Mouse (Mus musculus) MEL (cell line): Measurements from ENCODE around the gene Fastkd5. TPM values are rescaled to one million over a fixed set of nuclear protein-coding genes. Genes with fewer than 3 reads are reported as not detected.

ENCODE experiments used
- DNase-seq: peaks from one replicate; pipeline ENCODE4 v3.0.0; 2011; ENCODE audit warnings: low read depth, low spot score
- H3K27ac ChIP-seq: 2 replicates; pipeline ENCODE4 v1.5.1; 2012; ENCODE audit warnings: low read depth, mild to moderate bottlenecking, control low read depth, low read length, moderate library complexity; ENCODE audit not compliant: control insufficient read depth
- H3K27me3 ChIP-seq, 2 experiments: fragments of 150-350 bp in 1 of 2; sonication (generic) in 1 of 2; 2 replicates each; pipeline ENCODE4 v1.6.1; 2012; ENCODE audit warnings: low read length in 2 of 2, mild to moderate bottlenecking in 2 of 2, improper control_type of control experiment in 1 of 2, moderate library complexity in 1 of 2; ENCODE audit not compliant: insufficient read depth in 2 of 2, control insufficient read depth in 1 of 2
- H3K36me3 ChIP-seq, 2 experiments: 2 replicates each; pipeline ENCODE4 v1.6.1; 2012 to 2014; ENCODE audit warnings: low read length in 2 of 2, improper control_type of control experiment in 1 of 2, inconsistent platforms in 1 of 2, mild to moderate bottlenecking in 1 of 2; ENCODE audit not compliant: insufficient read depth in 2 of 2, control insufficient read depth in 1 of 2
- H3K4me1 ChIP-seq, 2 experiments: fragments of 150-350 bp in 1 of 2; sonication (generic) in 1 of 2; 2 replicates each; pipeline ENCODE4 v1.6.1; 2012; ENCODE audit warnings: low read length in 2 of 2, improper control_type of control experiment in 1 of 2, mild to moderate bottlenecking in 1 of 2; ENCODE audit not compliant: insufficient read depth in 2 of 2, control insufficient read depth in 1 of 2
- H3K4me3 ChIP-seq, 2 experiments: fragments of 150-350 bp in 1 of 2; sonication (generic) in 1 of 2; 2 replicates each; pipeline ENCODE4 v1.5.1; 2012; ENCODE audit warnings: low read depth in 2 of 2, low read length in 2 of 2, mild to moderate bottlenecking in 2 of 2, moderate library complexity in 2 of 2, control low read depth in 1 of 2, improper control_type of control experiment in 1 of 2; ENCODE audit not compliant: control insufficient read depth in 1 of 2, insufficient read depth in 1 of 2
- H3K79me2 ChIP-seq: 2 replicates; pipeline ENCODE4 v1.6.1; 2012; ENCODE audit warnings: mild to moderate bottlenecking, low read length, moderate library complexity; ENCODE audit not compliant: control insufficient read depth, poor library complexity, insufficient read depth
- H3K9ac ChIP-seq: 2 replicates; pipeline ENCODE4 v1.6.1; 2012; ENCODE audit warnings: low read depth, mild to moderate bottlenecking, control low read depth, low read length, moderate library complexity; ENCODE audit not compliant: control insufficient read depth, poor library complexity, severe bottlenecking
- H3K9me3 ChIP-seq: fragments of 150-350 bp; sonication (generic); replicated peaks from 2 replicates; pipeline ENCODE4 v1.6.1; 2012; ENCODE audit warnings: mild to moderate bottlenecking, low read length, improper control_type of control experiment, moderate library complexity; ENCODE audit not compliant: insufficient read depth
- BHLHE40 ChIP-seq: IDR thresholded peaks from 2 replicates; pipeline ENCODE4 v1.6.1; 2012; ENCODE audit warnings: low read depth, mild to moderate bottlenecking, inconsistent platforms, low read length, improper control_type of control experiment, borderline replicate concordance
- CHD1 ChIP-seq: IDR thresholded peaks from 2 replicates; pipeline ENCODE4 v1.6.1; 2012; ENCODE audit warnings: low read depth, mild to moderate bottlenecking, inconsistent platforms, low read length, improper control_type of control experiment
- E2F4 ChIP-seq: IDR thresholded peaks from 2 replicates; pipeline ENCODE4 v1.6.1; 2011; ENCODE audit warnings: low read depth, low read length, improper control_type of control experiment, borderline replicate concordance
- ELF1 ChIP-seq: IDR thresholded peaks from 2 replicates; pipeline ENCODE4 v1.6.1; 2014; ENCODE audit warnings: low read depth, mild to moderate bottlenecking, inconsistent platforms, low read length, improper control_type of control experiment, moderate library complexity
- EP300 ChIP-seq, 2 experiments: IDR thresholded peaks; 2 replicates each; pipeline ENCODE4 v1.6.1; 2011; ENCODE audit warnings: improper control_type of control experiment in 2 of 2, low read length in 2 of 2, low read depth in 1 of 2, mild to moderate bottlenecking in 1 of 2
- ETS1 ChIP-seq: IDR thresholded peaks from 2 replicates; pipeline ENCODE4 v1.6.1; 2012; ENCODE audit warnings: low read depth, mild to moderate bottlenecking, inconsistent platforms, low read length, improper control_type of control experiment, moderate library complexity
- GABPA ChIP-seq: IDR thresholded peaks from 2 replicates; pipeline ENCODE4 v1.6.1; 2012; ENCODE audit warnings: low read depth, mild to moderate bottlenecking, inconsistent platforms, low read length, improper control_type of control experiment, moderate library complexity
- HCFC1 ChIP-seq: IDR thresholded peaks from 2 replicates; pipeline ENCODE4 v1.6.1; 2012; ENCODE audit warnings: low read depth, mild to moderate bottlenecking, inconsistent platforms, low read length, improper control_type of control experiment, moderate library complexity
- JUND ChIP-seq: IDR thresholded peaks from 2 replicates; pipeline ENCODE4 v1.6.1; 2011; ENCODE audit warnings: low read depth, mild to moderate bottlenecking, improper control_type of control experiment, low read length
- KAT2A ChIP-seq: conservative IDR thresholded peaks from 2 replicates; pipeline ENCODE4 v1.6.1; 2012; ENCODE audit warnings: low read depth, low read length, improper control_type of control experiment, inconsistent platforms
- MAFK ChIP-seq: IDR thresholded peaks from 2 replicates; pipeline ENCODE4 v1.6.1; 2011; ENCODE audit warnings: low read depth, mild to moderate bottlenecking, low read length, improper control_type of control experiment, borderline replicate concordance
- MAZ ChIP-seq: IDR thresholded peaks from 2 replicates; pipeline ENCODE4 v1.6.1; 2012; ENCODE audit warnings: low read depth, mild to moderate bottlenecking, inconsistent platforms, low read length, improper control_type of control experiment
- MEF2A ChIP-seq: IDR thresholded peaks from 2 replicates; pipeline ENCODE4 v1.6.1; 2014; ENCODE audit warnings: low read depth, mild to moderate bottlenecking, inconsistent platforms, low read length, improper control_type of control experiment; ENCODE audit not compliant: poor library complexity, insufficient replicate concordance, severe bottlenecking; ENCODE audit errors: extremely low read depth
- MYB ChIP-seq: IDR thresholded peaks from 2 replicates; pipeline ENCODE4 v1.6.1; 2011; ENCODE audit warnings: mild to moderate bottlenecking, low read depth, low read length, improper control_type of control experiment
- MYC ChIP-seq: IDR thresholded peaks from 2 replicates; pipeline ENCODE4 v1.6.1; 2011; ENCODE audit warnings: low read depth, mild to moderate bottlenecking, low read length, improper control_type of control experiment, moderate library complexity
- NELFE ChIP-seq: IDR thresholded peaks from 2 replicates; pipeline ENCODE4 v1.6.1; 2011; ENCODE audit warnings: low read depth, low read length, improper control_type of control experiment
- POLR2A ChIP-seq, 2 experiments: IDR thresholded peaks; 2 replicates each; pipeline ENCODE4 v1.6.1; 2011 to 2012; ENCODE audit warnings: low read length in 2 of 2, mild to moderate bottlenecking in 2 of 2, control low read depth in 1 of 2, improper control_type of control experiment in 1 of 2, low read depth in 1 of 2, moderate library complexity in 1 of 2; ENCODE audit not compliant: control insufficient read depth in 1 of 2, insufficient read depth in 1 of 2, poor library complexity in 1 of 2
- POLR2AphosphoS5 ChIP-seq: IDR thresholded peaks from 2 replicates; pipeline ENCODE4 v1.6.1; 2012; ENCODE audit warnings: low read depth, borderline replicate concordance, mild to moderate bottlenecking, inconsistent platforms, low read length, moderate library complexity, mixed read lengths
- RAD21 ChIP-seq: IDR thresholded peaks from 2 replicates; pipeline ENCODE4 v1.6.1; 2011; ENCODE audit warnings: mild to moderate bottlenecking, low read depth, low read length, improper control_type of control experiment
- RCOR1 ChIP-seq: IDR thresholded peaks from 2 replicates; pipeline ENCODE4 v1.6.1; 2012; ENCODE audit warnings: low read depth, mild to moderate bottlenecking, inconsistent platforms, low read length, improper control_type of control experiment
- SIN3A ChIP-seq: IDR thresholded peaks from 2 replicates; pipeline ENCODE4 v1.6.1; 2012; ENCODE audit warnings: low read length, improper control_type of control experiment, inconsistent platforms
- SMC3 ChIP-seq: IDR thresholded peaks from 2 replicates; pipeline ENCODE4 v1.6.1; 2011; ENCODE audit warnings: low read depth, low read length, improper control_type of control experiment
- TBP ChIP-seq: IDR thresholded peaks from 2 replicates; pipeline ENCODE4 v1.8.0; 2011; ENCODE audit warnings: low read depth, low read length, improper control_type of control experiment
- TCF12 ChIP-seq: IDR thresholded peaks from 2 replicates; pipeline ENCODE4 v1.6.1; 2014; ENCODE audit warnings: low read depth, mild to moderate bottlenecking, inconsistent platforms, low read length, improper control_type of control experiment, moderate library complexity
- UBTF ChIP-seq: IDR thresholded peaks from 2 replicates; pipeline ENCODE4 v1.6.1; 2012; ENCODE audit warnings: low read depth, mild to moderate bottlenecking, inconsistent platforms, low read length, improper control_type of control experiment, moderate library complexity, borderline replicate concordance; ENCODE audit not compliant: insufficient read depth
- USF1 ChIP-seq: IDR thresholded peaks from 2 replicates; pipeline ENCODE4 v1.6.1; 2014; ENCODE audit warnings: low read depth, mild to moderate bottlenecking, inconsistent platforms, low read length, improper control_type of control experiment, moderate library complexity
- USF2 ChIP-seq, 2 experiments: IDR thresholded peaks; 2 replicates each; pipeline ENCODE4 v1.6.1; 2011 to 2012; ENCODE audit warnings: improper control_type of control experiment in 2 of 2, low read length in 2 of 2, borderline replicate concordance in 1 of 2, inconsistent platforms in 1 of 2, low read depth in 1 of 2, mild to moderate bottlenecking in 1 of 2; ENCODE audit not compliant: insufficient read depth in 1 of 2
- ZC3H11A ChIP-seq: IDR thresholded peaks from 2 replicates; pipeline ENCODE4 v1.6.1; 2012; ENCODE audit warnings: low read depth, mild to moderate bottlenecking, inconsistent platforms, low read length, improper control_type of control experiment
- ZKSCAN1 ChIP-seq: IDR thresholded peaks from 2 replicates; pipeline ENCODE4 v1.6.1; 2012; ENCODE audit warnings: low read depth, mild to moderate bottlenecking, inconsistent platforms, low read length, improper control_type of control experiment, moderate library complexity
- ZMIZ1 ChIP-seq: IDR thresholded peaks from 2 replicates; pipeline ENCODE4 v1.6.1; 2012; ENCODE audit warnings: low read depth, mild to moderate bottlenecking, inconsistent platforms, low read length, improper control_type of control experiment, moderate library complexity
- ZNF384 ChIP-seq: IDR thresholded peaks from 2 replicates; pipeline ENCODE4 v1.6.1; 2012; ENCODE audit warnings: low read depth, mild to moderate bottlenecking, inconsistent platforms, low read length, improper control_type of control experiment
- polyA plus RNA-seq, 2 experiments: library from polyadenylated mRNA; stranded (reverse) in 1 of 2; unstranded in 1 of 2; fragments of >175 nt in 1 of 2; fragments of >200 nt in 1 of 2; gene quantifications; 2 replicates each; pipeline versions ENCODE4 v1.2.1 to v1.2.4; 2012; ENCODE audit warnings: low replicate concordance in 2 of 2, low read depth in 1 of 2; ENCODE audit not compliant: insufficient read length in 2 of 2, insufficient read depth in 1 of 2, missing spikeins in 1 of 2
- total RNA-seq: library from RNA; depleted of rRNA; stranded (reverse); fragments of 300-350 nt; gene quantifications from 2 replicates; pipeline ENCODE4 v1.2.3, GENCODE M21; 2012

The Fastkd5 gene
- total and polyA plus RNA-seq, 3 experiments: 11.7 to 15.3 TPM; not detected in 1

GRCm38 (mm10) chr2:130589157-130589556 lies 40.7 kb downstream of the Fastkd5 start:
- DNase-seq: no peak
- no peak for TF ChIP-seq MAZ
- no peak for TF ChIP-seq NELFE
- no peak for TF ChIP-seq RAD21
- TF ChIP-seq TBP: no peak
- TF ChIP-seq ZMIZ1: no peak
- TF ChIP-seq, all 39 proteins: peak for 0
- H3K36me3 ChIP-seq: peaks cover 0 to 8% of the 10 kb centered on the region in 2 experiments; a peak in 2 of 4 replicates
- H3K4me3 ChIP-seq: no peak overlapping the region
- no peaks in the 10 kb centered on the region for H3K79me2 ChIP-seq
- no peak overlapping the region for H3K9ac ChIP-seq
- no peaks in the 10 kb centered on the region for H3K27me3 ChIP-seq
- H3K27ac ChIP-seq: no peak overlapping the region
- no peaks in the 10 kb centered on the region for H3K9me3 ChIP-seq
- H3K4me1 ChIP-seq: peaks cover 11 to 25% of the 10 kb centered on the region in 2 experiments

GRCm38 (mm10) chr2:130588373-130588772 lies 41.5 kb downstream of the Fastkd5 start:
- no peaks in the 10 kb centered on the region for H3K9me3 ChIP-seq
- DNase-seq: peak; percentile 67
- peaks cover 11 to 25% of the 10 kb centered on the region in 2 experiments for H3K4me1 ChIP-seq
- no peaks in the 10 kb centered on the region for H3K27me3 ChIP-seq
- H3K79me2 ChIP-seq: no peaks in the 10 kb centered on the region
- H3K4me3 ChIP-seq: no peak overlapping the region
- no peak overlapping the region for H3K9ac ChIP-seq
- H3K27ac ChIP-seq: peak overlapping the region; percentile 8; the same call in 1 of the 2 replicates
- peaks cover 0 to 8% of the 10 kb centered on the region in 2 experiments; a peak in 2 of 4 replicates for H3K36me3 ChIP-seq
- TF ChIP-seq RAD21 (no peak), KAT2A (no peak), ETS1 (peak; percentile 87), ZMIZ1 (no peak), MYC (peak; percentile 46; the same call in 1 of the 2 replicates), HCFC1 (peak; percentile 24; the same call in 1 of the 2 replicates), E2F4 (no peak), SIN3A (peak; percentile 46), EP300 (IDR thresholded peaks at IDR 0.05; ENCODE audit: low read depth in 1 of 2, low read length in 2 of 2) (peak; percentile 12 to 30; a peak in 3 of 4 replicates), TBP (no peak), USF1 (no peak), ZC3H11A (no peak), MAFK (no peak), BHLHE40 (no peak), SMC3 (no peak), RCOR1 (no peak), ZKSCAN1 (no peak), USF2 (IDR thresholded peaks at IDR 0.05; ENCODE audit: borderline replicate concordance in 1 of 2, insufficient read depth in 1 of 2, low read depth in 1 of 2, low read length in 2 of 2) (no peak), JUND (no peak), MYB (no peak), MEF2A (no peak), UBTF (no peak), POLR2A (IDR thresholded peaks at IDR 0.05; ENCODE audit: control insufficient read depth in 1 of 2, insufficient read depth in 1 of 2, low read depth in 1 of 2, low read length in 2 of 2, poor library complexity in 1 of 2) (no peak), POLR2AphosphoS5 (no peak), CHD1 (no peak), GABPA (no peak), TCF12 (peak; percentile 69), ELF1 (no peak), ZNF384 (peak; percentile 88)
